Mouse (Mus musculus): ENCODE results near the gene Nmral1. TPM values are rescaled to one million over a fixed set of nuclear protein-coding genes. Genes with fewer than 3 reads are reported as not detected.
"Not testable (repeated sequence)": the region's sequence is repeated elsewhere in the genome, so short reads cannot be mapped to it uniquely, and the experiment has no call there.

The Nmral1 gene
- polyA plus RNA-seq (2015; fragmentation: Nextera tagmentation; extraction: Ambion mirVana) = 83.6 and 91.4 TPM in 2 replicates

DNA sequence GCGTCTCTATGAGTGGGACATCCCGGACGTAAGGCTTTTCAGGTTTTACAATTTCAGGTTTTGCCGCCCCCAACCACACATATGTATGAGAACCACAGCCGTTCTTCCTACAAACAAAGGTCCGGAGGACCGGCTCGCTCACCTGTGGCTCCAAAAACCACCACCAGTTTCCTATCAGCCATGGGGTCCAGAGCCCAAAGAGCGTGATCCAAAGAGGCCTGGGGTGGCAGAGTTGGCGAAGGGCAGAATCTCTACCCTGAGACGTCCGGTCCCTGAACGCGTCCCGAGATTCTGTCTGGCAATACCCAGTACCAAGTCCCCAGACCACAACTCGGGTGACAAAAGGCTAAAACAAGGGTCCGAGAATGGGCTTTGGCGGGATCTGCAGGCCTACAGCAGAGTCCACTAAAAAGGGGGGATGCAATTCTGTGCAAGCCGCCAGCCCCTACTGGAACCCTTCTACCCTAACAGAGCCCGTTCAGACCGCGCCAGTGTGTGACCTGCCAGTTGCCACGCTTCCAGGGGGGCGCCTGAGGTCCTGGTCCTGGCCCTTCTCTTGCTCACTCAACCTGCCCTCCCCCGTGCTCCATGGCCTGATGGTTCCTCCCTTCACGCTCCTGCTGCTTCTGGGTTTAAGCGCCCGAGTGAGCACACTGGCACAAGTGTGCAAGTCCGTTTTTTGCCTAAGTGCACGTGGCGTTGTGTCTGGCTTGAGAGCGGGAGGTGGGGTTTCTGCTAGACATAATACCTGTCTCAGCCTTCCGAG, at the start of gene Nmral1:
Gene Nmral1 (minus strand): TSS at position 604 of the 766 bp plus-strand sequence.
- H3K4me3 ChIP-seq = peak within 1 kb of the TSS; percentile 69
- H3K27ac ChIP-seq = peak within 1 kb of the TSS; percentile 80
- no peaks in the 10 kb centered on the region for H3K9me3 ChIP-seq
- H3K9ac ChIP-seq = peak within 1 kb of the TSS; percentile 84
- H3K27me3 ChIP-seq = no peaks in the 10 kb centered on the region
- ATAC-seq (ENCODE audit: insufficient number of reproducible peaks, insufficient read depth, low FRiP score, low TSS enrichment, low read depth) = peak; percentile 69
- 16% methylated on average over 33 of the region's 33 CpGs for WGBS
- peak within 1 kb of the TSS; percentile 71 for H3K4me2 ChIP-seq
- peaks cover 25% of the 10 kb centered on the region for H3K36me3 ChIP-seq
- 0 out of 2 replicates have a peak, but pooled peaks cover 9% of the 10 kb centered on the region for H3K4me1 ChIP-seq

DNA sequence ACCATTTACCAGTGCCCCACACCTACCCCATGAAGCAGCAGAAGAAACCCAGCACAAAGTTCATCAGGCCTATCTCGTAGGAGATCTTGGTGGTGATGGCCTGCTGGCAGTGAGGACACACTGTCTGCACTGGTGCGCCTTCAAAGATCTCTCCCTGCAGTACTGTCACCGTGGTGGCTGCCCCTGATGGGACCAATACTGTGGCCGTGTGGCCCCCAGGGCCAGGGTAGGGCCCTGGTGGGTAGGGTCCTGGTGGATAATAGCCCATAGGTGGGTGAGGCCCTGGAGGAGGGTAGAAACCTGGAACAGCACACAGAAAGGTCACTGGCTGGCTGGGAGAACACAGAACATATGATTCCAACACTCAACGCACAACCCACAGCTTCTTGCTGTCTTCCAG, 49.6 kb upstream of the Nmral1 start:
- Histone ChIP-seq H3K9me3 (no peaks in the 10 kb centered on the region), H3K27ac (no peak overlapping the region), H3K36me3 (peaks cover 72% of the 10 kb centered on the region), H3K4me3 (no peak overlapping the region), H3K9ac (no peak overlapping the region), H3K4me2 (no peak overlapping the region), H3K27me3 (no peaks in the 10 kb centered on the region), H3K4me1 (peaks cover 4% of the 10 kb centered on the region)
- ATAC-seq (ENCODE audit: insufficient number of reproducible peaks, insufficient read depth, low FRiP score, low TSS enrichment, low read depth) = no peak
- 91% methylated on average over 5 of the region's 5 CpGs for WGBS

DNA sequence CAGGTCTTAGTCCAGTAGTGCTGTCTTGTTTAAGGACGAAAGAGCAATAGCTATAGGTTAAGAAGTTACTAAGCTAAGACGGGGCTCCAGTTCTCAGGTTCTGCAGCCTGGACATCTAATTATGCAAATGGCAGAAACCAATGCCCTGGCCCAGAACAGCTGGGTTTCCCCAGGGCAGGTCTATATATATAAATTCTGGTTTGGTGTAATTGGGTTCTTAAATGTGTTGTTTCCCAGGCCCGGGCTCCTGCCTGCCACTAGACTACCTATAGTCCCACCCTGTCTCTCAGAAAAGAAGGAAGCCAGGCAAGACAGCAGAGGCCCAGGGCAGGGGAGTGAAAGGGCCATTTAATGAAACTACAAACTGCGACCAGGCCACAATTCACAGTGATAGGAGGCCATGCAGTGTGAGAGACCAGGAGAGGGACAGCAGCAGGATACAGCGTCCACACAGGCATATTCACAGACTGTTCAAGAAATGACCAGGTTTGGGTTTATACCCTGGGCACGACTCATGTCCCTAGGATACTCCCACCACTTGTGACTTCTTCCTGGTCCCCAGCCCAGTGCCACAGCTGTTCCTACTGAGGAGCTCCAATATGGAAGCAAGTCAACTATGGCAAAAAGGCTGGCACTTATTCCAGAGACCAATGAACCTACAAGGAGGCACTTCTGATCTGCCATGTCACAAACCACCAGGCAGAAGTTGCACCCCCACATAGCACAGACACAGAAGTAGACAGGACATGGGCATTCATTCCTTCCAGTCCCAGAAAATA, 48.0 kb upstream of the Nmral1 start:
- Histone ChIP-seq H3K4me3 (no peak overlapping the region), H3K4me1 (no peaks in the 10 kb centered on the region), H3K9ac (no peak overlapping the region), H3K27me3 (no peaks in the 10 kb centered on the region), H3K9me3 (no peaks in the 10 kb centered on the region), H3K4me2 (no peak overlapping the region), H3K36me3 (peaks cover 67% of the 10 kb centered on the region), H3K27ac (0 out of 2 replicates have a peak overlapping the region, but pooled peaks have one; percentile 22)
- WGBS = 81% methylated on average over 6 of the region's 6 CpGs
- ATAC-seq (ENCODE audit: insufficient number of reproducible peaks, insufficient read depth, low FRiP score, low TSS enrichment, low read depth) = no peak

DNA sequence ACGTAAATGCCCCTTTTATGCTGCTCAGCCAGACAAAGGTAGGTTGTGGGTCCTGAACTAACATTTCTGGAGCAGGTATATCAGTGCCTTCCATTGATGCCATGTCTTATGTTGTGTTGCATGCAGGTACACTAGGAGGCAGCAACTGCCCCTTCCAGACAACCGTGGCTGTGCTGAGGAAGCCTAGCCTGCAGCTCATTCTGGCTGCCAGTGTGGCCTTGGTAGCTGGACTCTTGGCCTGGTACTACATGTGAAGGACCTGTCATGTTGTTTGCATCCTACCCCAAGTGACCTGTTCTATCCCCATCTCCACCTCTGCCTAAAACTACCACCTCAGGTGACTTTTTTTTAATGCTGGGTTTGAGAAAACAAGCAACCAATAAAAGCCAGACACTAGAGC, 46.7 kb upstream of the Nmral1 start:
- Histone ChIP-seq H3K9ac (no peak overlapping the region), H3K4me1 (no peaks in the 10 kb centered on the region), H3K36me3 (peaks cover 64% of the 10 kb centered on the region), H3K27ac (no peak overlapping the region), H3K27me3 (no peaks in the 10 kb centered on the region), H3K4me3 (no peak overlapping the region), H3K9me3 (no peaks in the 10 kb centered on the region), H3K4me2 (no peak overlapping the region)
- no peak for ATAC-seq (ENCODE audit: insufficient number of reproducible peaks, insufficient read depth, low FRiP score, low TSS enrichment, low read depth)
- 84% methylated on average over 2 of the region's 2 CpGs for WGBS

DNA sequence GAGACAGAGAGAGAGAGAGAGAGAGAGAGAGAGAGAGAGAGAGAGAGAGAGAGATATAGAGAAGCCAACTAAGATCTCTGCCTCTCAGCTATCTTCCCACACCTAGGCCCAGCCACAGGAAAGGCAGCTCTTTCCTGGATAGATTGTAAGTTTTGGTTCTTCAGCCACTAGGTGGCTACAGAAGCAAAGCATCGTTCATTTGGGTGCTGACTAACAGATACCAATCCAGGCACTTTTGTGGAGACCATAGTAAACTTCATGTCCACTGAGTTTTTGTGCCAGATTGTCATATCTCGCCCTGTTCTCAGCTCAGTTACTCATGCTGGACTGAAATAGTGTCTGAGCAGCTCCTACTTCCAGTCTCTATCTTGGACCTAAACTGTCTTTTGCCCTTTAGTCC, 44.1 kb upstream of the Nmral1 start:
- no peaks in the 10 kb centered on the region for H3K9me3 ChIP-seq
- no peaks in the 10 kb centered on the region for H3K4me1 ChIP-seq
- no peak overlapping the region for H3K9ac ChIP-seq
- ATAC-seq (ENCODE audit: insufficient number of reproducible peaks, insufficient read depth, low FRiP score, low TSS enrichment, low read depth) = no peak
- H3K4me3 ChIP-seq = no peak overlapping the region
- WGBS = 39% methylated on average over 2 of the region's 2 CpGs
- no peaks in the 10 kb centered on the region for H3K27me3 ChIP-seq
- no peak overlapping the region for H3K4me2 ChIP-seq
- peaks cover 39% of the 10 kb centered on the region for H3K36me3 ChIP-seq
- H3K27ac ChIP-seq = no peak overlapping the region

DNA sequence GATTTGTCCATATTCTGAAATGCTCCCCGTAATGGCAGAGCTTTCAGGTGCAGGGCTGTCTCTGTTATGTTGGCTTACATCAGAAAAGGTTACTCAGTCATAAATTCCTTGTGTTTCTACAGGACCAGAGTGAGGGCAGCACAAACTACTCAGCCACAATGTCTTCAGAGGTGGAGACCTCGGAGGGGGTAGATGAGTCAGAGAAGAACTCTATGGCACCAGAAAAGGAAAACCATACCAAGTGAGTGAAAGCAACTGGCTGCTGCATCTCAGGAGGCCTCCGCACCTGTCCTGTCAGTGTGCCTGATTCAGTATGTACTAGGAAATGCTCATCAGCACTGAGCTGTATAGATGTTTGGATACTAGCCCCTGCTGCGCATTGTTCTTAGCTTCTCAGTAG, 43.3 kb upstream of the Nmral1 start:
- Histone ChIP-seq H3K4me2 (no peak overlapping the region), H3K27ac (no peak overlapping the region), H3K9me3 (no peaks in the 10 kb centered on the region), H3K9ac (no peak overlapping the region), H3K36me3 (peaks cover 30% of the 10 kb centered on the region), H3K4me3 (no peak overlapping the region), H3K4me1 (0 out of 2 replicates have a peak, but pooled peaks cover under 1% of the 10 kb centered on the region), H3K27me3 (no peaks in the 10 kb centered on the region)
- ATAC-seq (ENCODE audit: insufficient number of reproducible peaks, insufficient read depth, low FRiP score, low TSS enrichment, low read depth) = no peak
- WGBS = 97% methylated on average over 4 of the region's 4 CpGs

DNA sequence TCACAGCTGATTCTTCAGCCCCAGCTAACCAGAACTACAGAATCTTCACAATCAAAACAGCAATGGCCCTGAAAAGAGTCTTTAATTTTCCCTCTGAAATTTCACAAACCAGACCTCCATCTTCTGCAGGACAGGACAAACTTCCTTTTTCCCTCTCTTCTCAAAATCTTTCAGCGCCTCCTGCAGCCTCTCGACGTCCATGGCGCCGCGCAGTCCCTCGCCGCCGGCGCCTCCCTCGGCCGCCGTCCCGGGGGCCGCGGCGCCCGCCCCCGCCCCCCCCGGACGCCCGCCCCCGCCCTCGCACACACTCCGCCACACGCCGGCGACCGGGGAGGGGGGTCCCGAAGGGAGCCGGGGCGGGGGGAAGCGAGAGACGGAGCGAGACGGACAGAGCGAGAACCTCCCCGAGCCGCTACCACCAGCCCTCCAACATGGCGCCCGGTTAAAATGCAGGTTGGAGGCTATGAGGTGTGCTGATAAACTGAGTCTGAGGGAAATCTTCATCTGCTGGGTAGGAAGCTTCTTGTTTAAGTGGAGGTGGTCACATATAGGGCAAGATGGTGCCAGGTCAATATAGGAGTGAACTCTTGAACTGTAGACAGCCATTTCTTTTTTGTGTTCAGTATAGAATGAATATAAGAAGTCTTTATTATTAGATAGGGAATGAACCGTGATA, 37.6 kb upstream of the Nmral1 start:
- ATAC-seq (ENCODE audit: insufficient number of reproducible peaks, insufficient read depth, low FRiP score, low TSS enrichment, low read depth) = peak; percentile 59; the same call in 1 of the 2 replicates
- peak overlapping the region; percentile 49 for H3K4me2 ChIP-seq
- H3K9me3 ChIP-seq, H3K27me3 ChIP-seq, H3K36me3 ChIP-seq, H3K4me1 ChIP-seq: not testable (repeated sequence)
- WGBS = 5% methylated on average over 42 of the region's 42 CpGs
- H3K27ac ChIP-seq = peak overlapping the region; percentile 60; the same call in 1 of the 2 replicates
- H3K4me3 ChIP-seq = peak overlapping the region; percentile 45
- H3K9ac ChIP-seq = peak overlapping the region; percentile 64

DNA sequence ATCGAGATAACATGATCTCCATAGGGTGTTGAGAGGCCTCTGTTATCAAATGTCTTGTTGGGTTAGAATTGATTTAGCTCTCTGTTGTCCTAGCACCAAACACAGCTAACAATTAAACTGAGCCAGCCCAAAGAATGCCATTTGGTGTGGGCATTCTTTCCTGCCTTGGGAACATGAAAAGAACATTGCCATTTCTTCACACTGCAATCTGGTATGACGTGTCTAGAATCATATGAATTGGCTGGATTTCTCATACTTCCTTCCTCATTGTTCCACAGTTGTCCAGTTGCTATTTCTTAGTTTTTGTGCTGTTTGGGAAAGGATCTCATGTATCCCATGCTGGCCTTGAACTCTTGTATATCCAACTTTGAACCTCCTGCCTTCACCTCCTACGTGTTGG, 34.9 kb upstream of the Nmral1 start:
- Histone ChIP-seq H3K36me3 (peaks cover 7% of the 10 kb centered on the region; the same call in 1 of the 2 replicates), H3K27me3 (no peaks in the 10 kb centered on the region), H3K4me2 (no peak overlapping the region), H3K27ac (no peak overlapping the region), H3K4me3 (no peak overlapping the region), H3K9ac (no peak overlapping the region), H3K9me3 (no peaks in the 10 kb centered on the region), H3K4me1 (0 out of 2 replicates have a peak, but pooled peaks cover 9% of the 10 kb centered on the region)
- WGBS = 92% methylated on average over 3 of the region's 3 CpGs
- no peak for ATAC-seq (ENCODE audit: insufficient number of reproducible peaks, insufficient read depth, low FRiP score, low TSS enrichment, low read depth)

DNA sequence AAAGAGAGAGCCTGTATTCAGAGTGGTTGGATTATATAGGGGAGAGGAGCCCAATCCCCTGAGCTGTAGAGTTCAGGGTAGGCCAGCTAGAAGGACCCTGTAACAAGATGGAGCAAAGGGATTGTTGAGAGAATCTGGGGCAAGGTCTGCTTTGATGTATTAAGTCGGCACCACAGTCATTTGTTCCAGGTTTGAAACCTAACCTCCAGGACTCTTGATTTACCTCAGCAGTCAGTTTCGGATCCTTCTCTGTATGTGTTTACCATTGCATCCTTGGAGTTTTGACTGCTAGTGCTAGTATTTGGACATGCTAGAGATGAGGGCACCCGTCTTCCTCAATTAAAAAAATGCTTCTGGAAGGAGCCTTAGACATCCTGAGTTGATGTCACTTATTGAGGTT, 33.0 kb upstream of the Nmral1 start:
- no peaks in the 10 kb centered on the region for H3K9me3 ChIP-seq
- no peaks in the 10 kb centered on the region for H3K27me3 ChIP-seq
- H3K4me1 ChIP-seq = 0 out of 2 replicates have a peak, but pooled peaks cover 6% of the 10 kb centered on the region
- no peak overlapping the region for H3K4me3 ChIP-seq
- H3K9ac ChIP-seq = no peak overlapping the region
- 82% methylated on average over 3 of the region's 3 CpGs for WGBS
- no peak overlapping the region for H3K4me2 ChIP-seq
- H3K36me3 ChIP-seq = peaks cover 7% of the 10 kb centered on the region; the same call in 1 of the 2 replicates
- no peak for ATAC-seq (ENCODE audit: insufficient number of reproducible peaks, insufficient read depth, low FRiP score, low TSS enrichment, low read depth)
- H3K27ac ChIP-seq = no peak overlapping the region

DNA sequence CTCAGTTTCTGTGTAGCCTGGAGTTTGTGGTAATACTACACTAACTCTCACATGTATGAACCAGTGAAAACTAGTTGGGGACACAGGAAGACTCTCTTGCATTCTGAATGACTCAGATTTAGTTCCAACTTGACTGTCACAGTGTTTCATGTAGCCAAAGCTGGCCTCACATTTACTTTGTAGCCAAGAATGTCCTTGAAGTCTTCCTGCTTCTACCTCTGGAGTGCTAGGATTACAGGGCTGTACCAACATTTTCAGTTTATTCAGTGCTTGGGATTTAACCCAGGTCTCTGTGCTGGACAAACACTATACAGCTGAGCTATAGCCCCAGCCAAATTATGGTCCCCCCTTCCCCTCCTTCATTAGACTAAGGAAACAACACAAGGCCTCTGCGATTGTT, 23.0 kb upstream of the Nmral1 start:
- ATAC-seq (ENCODE audit: insufficient number of reproducible peaks, insufficient read depth, low FRiP score, low TSS enrichment, low read depth) = no peak
- H3K36me3 ChIP-seq = peaks cover 18% of the 10 kb centered on the region
- WGBS = 95% methylated on average over 1 of the region's 1 CpGs
- peaks cover 6% of the 10 kb centered on the region; the same call in 1 of the 2 replicates for H3K9me3 ChIP-seq
- no peaks in the 10 kb centered on the region for H3K27me3 ChIP-seq
- no peak overlapping the region for H3K4me2 ChIP-seq
- no peak overlapping the region for H3K4me3 ChIP-seq
- no peak overlapping the region for H3K9ac ChIP-seq
- no peaks in the 10 kb centered on the region for H3K4me1 ChIP-seq
- no peak overlapping the region for H3K27ac ChIP-seq

DNA sequence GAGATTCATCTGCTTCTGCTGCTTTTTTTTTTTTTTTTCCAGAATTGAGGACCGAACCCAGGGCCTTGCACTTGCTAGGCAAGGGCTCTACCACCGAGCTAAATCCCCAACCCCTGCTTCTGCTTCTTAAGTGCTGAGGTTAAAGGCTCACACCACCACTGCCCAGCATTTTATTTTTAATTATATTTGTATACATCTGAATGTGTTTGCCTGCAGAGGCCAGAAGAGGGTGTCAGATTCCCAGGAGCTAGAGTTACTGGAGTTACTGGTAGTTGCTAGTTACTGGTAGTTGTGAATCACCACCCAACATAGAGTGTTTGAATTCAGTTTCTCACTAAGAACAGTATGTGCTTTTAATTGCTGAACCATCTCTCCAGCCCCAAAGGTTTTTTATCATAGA, 20.8 kb upstream of the Nmral1 start:
- Histone ChIP-seq H3K4me1 (no peaks in the 10 kb centered on the region), H3K9me3 (peaks cover 6% of the 10 kb centered on the region; the same call in 1 of the 2 replicates), H3K4me3 (no peak overlapping the region), H3K36me3 (peaks cover 18% of the 10 kb centered on the region), H3K27ac (no peak overlapping the region), H3K4me2 (no peak overlapping the region), H3K27me3 (no peaks in the 10 kb centered on the region), H3K9ac (no peak overlapping the region)
- 89% methylated on average over 2 of the region's 2 CpGs for WGBS
- ATAC-seq (ENCODE audit: insufficient number of reproducible peaks, insufficient read depth, low FRiP score, low TSS enrichment, low read depth) = no peak

Measured in embryonic facial prominence, embryonic 13.5 days (tissue).